Mouse (Mus musculus) embryo, embryonic 11 days (tissue): ENCODE measurements around the gene Saysd1.

Experiments
- DNase-seq: peaks from one replicate; pipeline ENCODE4 v3.0.0-alpha.2; 2015

Saysd1 gene

DNA sequence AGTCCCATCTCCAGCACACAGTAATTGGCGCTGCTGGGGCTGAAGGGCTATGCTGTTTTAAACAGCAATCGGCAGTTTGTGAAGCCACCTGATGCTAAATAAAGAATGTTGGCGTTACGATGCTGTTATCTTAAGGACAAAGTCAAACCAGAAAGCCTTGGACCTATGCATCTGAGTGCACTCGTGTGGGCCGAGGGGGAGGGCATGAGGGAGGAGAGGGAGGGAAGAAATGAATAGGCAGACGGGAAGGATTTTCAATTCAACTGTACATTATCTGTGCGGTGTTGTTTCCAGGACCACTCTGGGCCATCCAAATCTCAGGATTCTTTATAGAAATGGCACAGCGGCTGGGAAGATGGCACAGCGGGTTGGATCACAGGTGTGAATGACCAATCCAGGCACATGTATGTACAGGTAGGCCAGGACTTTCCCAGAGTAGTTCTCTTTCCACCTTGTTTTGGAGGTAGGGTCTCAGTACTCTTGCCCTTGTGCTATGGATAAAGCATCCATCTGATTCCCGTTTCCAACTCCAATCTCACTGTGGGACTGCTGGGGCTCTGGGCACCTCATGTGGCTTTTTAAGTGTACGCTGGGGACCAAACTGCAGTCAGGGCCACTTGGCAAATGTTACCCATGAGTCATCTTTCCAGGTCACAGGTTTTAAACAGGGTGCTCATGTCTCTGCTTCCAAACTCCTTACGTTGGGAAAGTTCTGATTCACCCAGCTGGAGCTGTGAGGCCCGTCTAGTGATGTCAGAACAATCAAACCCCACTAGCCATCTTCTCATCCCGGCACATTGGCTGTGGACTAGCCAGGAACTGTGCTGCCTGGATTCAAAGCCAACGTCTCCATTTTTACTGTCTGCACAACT is at the start of gene Saysd1:
TSS of gene Saysd1 (minus strand) at position 51 of the 872 bp plus-strand sequence.
- DNase-seq = no peak

DNA sequence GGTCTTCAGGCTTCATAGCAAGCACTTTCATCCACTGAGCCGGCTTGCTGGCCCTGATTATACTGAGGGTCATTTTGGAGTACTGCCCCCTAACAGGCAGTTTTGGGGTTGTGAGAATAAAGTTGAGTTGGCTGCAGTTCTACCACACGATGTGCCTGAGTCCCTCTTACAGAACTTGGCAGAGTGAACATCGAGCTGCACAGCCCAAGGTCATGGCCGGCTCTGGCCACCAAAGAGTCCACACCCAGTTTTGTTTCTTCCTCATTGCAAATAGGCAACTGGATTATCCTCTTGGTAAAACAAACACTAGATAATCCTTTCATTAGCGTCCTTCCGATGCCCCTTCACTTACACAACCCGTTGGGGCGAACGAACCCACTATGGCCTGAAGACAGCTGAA is 47.1 kb upstream of the Saysd1 start:
- DNase-seq = no peak

DNA sequence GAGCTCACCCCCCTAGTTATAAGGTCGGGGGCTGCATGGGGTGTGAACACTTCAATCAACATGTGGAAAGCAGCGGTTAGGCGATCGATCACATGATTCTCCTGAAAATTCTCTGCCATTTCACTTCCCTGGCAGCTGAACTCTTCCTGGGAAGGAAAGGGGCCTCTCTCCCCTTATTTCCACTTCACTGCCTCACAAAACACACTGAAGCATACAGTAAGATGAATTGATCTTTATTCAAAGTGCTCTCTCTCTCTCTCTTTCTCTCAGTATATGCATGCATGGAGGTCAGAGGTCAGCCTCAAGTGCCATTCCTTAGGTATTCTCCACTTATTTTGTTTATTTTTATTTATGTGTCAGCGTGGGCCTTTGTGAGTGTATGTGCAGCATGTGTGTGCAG is 45.4 kb upstream of the Saysd1 start:
- DNase-seq = no peak

DNA sequence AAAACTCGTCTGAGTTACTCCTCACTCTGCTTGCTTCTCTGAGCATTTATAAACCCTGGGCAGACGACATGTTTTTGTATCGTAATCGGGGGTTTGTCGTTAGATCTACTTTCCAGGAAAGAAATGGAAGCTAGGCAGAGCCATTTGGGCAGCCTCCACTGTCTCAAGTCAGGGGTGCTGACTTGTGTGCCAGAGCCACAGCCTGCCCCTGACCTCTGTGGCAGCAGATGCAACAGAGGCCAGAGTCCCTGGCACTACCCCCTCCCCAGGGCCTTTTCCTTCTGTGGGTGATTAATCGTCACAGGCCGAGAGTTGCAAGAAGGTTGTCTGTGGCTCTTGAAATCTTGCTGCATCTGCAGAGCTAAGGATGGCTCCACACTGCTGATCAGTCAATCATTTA is 44.3 kb upstream of the Saysd1 start:
- no peak for DNase-seq

DNA sequence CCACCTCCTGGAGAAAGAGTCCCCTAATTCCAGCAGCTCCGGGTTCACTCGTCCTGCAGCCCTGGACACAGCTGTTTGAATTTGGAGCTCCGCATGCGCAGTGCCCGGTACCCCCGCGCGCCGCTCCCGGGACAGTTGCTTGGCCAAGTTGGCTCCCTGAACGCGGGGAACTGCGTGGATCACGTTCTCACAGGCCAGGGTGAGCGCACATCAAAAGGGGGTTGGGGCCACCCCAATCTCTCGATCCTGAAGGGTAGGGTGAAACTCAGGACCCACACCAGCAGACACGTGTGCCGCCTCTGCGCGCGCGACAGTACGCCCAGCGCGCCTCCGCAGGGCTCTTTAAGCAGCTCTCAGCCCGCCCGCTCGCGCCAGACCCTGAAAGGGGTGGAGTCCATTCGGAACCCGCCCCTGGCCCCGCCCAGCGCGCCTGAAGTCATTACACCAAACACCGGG is 43.2 kb upstream of the Saysd1 start, which contains the start of gene Kcnk5:
TSS of gene Kcnk5 (minus strand) at position 344 of the 456 bp plus-strand sequence.
- peak; percentile 96 for DNase-seq

DNA sequence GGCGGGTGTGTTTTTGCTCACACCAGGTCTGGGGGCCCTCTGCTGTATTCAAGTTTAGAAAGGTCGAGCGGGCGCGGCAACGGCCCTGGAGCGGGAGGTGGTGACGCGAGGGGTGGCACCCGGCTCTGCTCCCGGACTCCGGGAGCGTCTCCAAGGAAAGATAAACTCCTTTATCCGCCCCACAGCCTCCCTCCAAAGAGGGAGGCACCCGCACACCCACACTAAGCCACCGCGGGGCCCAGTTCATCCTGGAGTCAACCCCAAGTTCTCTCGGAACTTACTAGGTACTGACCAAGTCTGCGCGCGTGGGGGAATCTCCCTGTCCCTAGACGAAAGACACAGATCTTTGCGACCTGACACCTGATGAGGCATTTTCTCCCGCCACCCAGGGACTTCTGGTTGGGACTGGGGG is 42.4 kb upstream of the Saysd1 start:
- peak; percentile 47 for DNase-seq

DNA sequence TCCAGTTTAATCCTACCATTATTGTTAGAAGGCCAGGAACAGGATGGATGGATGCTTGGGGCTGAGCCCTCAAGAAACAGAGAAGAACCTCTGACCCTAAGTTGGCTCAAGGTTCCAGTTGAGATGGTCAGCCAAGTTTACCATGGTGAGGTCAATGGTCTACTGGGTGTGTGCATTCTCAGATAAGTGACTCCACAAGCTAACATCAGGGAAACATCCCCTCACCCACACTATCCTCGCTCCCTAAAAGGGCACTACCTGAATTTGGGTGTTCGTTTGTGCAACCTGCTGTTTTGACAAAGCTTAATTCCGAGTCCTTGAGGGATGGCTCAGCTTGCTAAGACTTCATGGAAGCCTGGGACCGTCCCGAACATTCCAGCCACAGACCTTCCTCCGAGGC is 42.0 kb upstream of the Saysd1 start:
- no peak for DNase-seq

DNA sequence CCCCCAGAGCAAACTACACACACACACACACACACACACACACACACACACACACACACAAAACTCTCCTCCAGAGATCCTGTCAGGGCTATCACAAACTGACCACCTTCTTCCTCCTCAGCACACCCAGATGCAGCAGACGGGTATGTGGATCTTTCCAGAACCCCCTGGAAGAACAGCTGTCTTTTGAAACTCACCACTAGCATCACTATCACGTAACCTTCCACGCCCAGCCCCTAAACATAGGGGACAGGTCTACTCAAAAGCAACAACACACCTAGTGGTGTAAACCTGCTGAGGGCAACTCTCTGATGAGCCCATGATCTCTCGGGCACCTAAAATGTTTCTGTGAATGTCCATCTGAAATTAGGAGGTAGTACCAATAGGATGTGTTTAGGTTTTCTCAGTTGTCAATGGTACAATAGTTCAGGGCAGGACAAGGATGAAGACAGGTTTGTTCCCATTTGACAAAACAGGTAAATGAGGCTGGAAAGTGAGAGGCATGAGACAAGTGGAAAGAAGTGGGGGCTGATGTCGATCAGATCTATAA is 41.5 kb upstream of the Saysd1 start:
- DNase-seq = no peak

DNA sequence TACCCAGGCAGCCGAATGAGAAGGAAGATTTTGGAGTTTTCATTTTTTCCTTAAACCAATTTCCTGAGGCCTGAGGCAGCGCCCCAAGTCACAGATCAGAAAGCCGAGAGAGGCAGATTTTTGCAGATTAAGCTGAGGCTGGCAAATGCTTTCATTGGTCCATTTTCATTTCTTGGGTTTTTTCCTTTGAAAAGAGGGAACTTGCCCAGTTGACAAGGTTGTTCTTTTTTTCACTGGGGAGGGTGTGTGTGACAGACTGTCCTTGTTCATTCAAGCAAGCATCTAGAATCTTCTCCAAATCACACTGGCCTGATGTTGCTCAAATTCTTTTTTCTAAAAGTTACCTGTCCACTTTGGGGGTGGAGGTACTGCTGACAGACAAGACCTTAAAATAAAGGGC is 40.7 kb upstream of the Saysd1 start:
- DNase-seq = no peak

DNA sequence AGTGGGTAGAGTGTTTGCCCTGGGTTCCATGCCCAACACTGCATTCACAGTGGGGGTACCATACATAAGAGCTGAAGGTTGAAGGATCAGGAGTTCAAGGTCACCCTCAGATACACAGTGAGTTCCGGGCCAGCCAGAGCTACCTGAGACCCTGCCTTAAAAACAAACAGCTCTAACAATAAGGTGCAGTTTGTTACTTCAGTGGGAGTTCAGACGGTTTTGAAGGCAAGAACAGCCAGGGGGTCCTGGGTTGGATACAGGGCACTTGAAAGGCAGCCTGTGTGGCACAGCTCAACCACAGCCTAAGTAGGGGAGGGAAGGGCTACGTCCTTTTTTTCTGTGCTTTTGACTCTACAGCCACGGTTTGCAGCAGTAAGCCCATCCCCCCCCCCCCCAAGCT is 40.3 kb upstream of the Saysd1 start:
- no peak for DNase-seq

DNA sequence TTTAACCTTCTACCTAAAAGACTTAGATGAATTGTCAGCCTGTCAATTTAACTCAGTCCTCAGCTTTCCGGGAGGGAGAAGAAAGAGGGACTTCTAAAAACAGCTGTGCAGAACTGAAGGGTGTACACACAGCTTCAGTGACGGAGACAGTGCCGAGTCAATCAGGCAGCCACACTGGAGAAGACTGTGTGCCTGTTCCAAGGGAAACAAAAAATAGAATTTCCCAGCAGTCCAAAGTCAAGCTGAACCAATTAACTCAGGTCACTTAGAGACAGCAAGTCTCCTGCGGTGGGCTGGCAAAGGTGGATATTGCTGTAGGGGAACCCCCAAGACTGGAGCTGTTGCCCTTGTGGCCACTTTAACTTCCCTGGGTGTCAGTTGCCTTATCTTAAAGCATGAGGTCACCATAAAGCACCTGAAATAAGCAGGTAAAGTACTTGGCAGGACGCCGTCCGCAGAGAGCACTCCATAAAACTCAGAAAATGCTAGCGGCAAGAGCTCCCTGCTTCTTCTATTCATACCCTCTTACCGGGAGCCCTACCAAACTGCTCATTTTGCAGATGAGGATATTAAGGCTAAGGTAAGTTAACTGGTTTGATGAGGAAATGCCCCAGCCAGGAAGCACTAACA is 39.3 kb upstream of the Saysd1 start:
- DNase-seq = no peak

DNA sequence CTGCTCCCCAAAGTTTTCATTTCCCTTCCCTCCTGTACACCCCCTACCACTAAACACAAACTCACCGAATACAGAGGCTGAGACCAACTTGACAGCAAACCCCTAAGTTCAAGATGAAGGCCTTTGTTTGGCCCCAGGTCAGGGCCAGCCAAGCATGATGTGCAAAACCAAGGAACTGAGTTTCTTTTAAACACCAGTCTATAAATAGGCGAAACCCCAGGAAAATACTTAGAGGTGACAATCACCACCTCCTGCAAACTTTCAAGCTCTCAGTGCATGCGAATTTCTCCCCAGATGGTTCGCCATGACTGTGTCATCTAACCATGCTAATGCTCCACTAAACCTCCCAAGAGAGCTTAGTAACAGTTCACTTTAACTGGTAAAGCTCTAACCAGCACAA is 37.4 kb upstream of the Saysd1 start:
- no peak for DNase-seq

DNA sequence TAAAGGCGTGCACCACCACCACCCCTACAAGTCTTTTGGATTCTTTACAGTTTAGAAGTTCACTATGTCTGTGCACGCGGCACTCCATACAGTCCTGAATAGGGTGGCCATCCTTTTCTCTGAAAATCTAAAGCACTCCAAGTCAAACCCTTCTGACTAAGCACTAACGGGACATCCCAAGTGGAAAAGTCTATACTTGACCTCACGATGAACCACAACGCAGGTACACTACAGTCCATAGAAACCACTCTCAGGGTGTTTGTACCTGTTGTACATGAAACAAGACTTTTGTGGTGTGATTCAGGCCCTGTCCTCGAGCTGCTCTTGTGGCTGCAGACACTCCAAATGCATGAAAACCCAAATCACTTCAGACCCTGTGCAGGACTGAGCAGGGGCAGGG is 36.8 kb upstream of the Saysd1 start:
- no peak for DNase-seq

DNA sequence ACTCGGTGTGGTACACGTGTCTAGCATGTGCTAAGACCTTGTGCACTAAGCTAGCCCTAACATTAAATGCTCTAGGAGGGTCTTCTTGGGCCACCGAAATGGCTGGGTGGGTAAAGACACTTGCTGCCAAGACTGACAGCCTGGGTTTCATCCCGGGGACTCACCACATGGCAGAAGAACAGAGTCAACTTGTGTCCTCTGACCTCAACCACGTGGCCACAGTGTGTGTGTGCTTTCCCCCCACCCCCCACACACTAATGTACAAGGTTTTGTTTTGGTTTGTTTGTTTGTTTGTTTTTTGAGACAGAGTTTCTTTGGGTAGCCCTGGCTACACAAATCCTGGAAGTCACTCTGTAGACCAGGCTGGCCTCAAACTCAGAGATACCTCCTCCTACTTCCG is 36.4 kb upstream of the Saysd1 start:
- DNase-seq = no peak

DNA sequence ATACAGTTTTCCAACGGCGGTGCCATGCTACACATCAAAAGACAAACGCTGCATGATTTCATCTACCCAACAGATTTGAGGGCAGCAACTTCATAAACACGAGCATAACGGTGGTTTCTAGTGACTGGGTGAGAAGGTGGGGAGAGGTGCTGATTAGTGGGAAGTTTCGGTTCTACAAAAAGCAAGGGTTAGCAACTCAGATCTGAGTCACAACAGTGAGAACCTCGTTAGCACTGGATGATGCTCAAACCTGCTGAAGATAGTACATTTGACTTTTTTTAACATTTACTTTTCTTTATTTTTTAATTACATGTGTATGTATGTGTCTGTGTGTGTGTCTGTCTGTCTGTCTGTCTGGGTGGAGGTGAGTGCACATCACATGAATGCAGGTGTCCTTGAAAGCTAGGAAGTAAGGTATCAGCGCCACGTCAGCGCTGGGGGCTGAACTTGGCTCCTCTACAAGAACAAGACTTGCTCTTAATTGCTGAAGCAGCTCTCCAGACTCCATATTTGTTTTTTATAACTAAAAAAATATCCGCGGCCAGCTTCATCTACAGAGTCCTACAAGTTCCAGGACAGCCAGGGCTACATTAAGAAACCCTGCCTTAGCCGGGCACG is 35.6 kb upstream of the Saysd1 start:
- no peak for DNase-seq

DNA sequence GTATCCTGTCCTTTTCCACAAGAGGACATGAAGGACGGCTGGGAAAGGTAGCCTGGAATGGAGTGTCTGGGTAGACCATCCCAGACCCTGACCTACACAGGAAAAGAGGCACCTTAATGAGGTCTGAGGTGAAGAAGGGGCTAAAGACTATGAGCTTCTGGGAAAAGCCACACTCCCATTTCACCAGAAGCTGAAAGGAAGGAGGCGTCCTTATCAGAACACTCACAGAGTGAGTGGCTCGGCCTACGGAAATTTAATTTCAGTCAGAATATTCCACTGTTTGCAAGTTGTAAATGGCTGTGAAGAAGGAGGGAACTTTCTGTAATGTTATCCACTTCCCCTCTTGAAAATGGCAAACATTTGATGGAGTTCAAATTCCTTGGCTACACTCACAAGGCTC is 34.6 kb upstream of the Saysd1 start:
- DNase-seq = no peak

DNA sequence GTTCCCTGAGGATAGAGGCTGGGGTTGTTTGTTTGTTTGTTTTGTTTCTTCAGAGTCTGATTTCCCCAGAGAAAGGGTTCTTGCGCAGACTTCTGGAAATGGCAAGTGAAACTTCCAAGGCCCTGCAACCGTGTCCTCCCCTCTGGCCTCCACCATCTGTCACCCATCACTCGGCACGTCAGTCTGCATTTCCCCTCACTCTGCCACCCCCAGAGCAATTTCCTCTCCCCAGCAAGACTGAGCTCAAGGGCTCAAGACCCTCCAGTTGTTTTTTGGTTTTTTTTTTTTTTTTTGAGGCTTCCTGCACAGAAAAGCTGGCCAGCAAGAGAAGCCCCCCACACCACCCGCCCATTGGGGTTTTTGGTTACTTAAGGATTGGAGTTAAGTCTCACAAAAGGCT is 34.2 kb upstream of the Saysd1 start:
- no peak for DNase-seq

DNA sequence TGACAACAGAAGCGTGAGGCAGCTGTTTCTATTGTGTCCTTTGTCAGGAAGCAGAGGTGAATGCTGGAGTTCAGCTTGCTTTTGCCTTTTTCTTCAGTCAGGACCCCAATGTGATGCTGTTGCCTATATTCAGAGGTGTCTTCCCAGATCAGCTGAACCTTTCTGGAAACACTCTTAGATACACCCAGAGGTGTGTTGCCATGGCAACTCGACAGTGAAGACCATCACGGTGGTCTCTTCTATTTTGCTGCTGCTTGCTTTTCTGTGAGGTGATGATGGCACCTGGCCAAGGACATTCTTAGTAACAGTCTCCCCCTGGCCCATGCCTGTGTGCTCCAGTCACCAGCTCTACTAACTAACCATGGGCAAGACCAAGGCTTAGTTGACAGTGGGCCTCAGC is 33.5 kb upstream of the Saysd1 start:
- DNase-seq = no peak

DNA sequence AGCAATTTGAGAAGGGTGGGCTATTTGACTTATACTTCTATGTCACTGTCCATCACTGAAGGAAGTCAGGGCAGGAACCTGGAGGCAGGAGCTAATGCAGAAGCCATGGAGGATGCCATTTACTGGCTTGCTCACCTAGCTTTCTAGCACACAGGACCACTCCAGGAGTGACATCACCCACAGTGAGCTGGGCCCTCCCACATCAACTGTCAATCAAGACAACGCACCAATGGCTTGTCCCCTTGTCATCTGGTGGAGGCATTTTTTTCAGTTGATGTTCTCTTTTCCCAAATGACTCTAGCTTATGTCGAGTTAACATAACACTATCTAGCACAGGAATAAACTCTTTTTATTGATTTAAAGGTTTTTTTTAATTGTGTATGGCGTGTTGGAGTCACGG is 30.9 kb upstream of the Saysd1 start:
- DNase-seq = no peak

DNA sequence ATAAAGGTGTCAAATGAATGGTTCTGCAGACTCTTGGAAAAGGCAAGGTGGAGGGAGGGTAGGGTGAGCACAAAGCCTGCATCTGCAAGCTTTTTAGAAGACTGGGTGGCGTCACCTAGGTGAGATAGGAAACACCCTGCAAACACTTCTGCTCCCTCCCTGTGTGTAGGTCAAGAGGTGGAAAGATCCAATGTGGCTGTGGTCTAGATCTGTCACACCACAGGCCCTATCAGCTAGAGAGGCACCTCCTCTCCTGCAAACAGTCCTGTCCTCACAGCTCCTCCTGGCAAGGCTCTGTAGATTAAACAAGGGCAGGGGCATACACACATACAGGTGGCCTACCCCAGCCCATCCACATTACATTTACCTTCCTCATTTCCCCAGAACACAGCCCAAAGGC is 30.1 kb upstream of the Saysd1 start:
- no peak for DNase-seq

DNA sequence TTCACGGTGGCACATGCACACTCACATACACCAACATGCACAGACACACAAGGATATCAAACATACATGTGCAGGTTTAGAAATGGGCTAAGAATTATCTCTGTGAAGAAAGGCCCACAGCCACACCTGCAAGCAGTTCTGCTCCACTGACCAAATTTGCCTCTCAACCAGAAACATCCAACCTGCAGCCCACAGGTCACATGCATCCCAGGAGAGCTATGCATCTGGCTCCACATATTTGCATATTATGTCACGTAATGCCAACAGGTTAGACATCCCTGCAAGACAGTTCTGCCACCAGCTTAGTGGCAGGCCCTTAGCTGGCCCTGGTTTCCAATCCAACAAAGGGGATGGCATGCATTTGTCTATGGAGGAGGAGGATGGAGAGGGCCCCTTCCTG is 29.7 kb upstream of the Saysd1 start:
- DNase-seq = no peak

DNA sequence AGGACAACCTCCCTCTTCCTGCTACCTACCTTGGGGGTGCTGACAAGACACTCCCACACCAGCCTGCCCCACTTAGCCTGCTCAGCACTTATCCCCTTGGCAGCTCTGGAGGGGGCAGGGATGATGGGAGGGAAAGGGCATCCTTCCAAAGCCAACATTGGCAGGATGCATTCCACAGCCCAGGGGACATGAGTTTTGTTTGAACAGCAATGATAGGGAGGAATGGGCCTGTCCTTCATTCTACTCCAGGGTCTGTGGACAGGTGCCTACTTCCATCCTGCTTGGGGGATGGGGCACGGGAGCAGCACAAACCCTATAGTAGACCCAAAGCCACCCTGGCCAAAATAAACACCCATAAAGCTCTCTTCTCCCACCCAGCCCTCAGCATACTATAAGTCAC is 27.1 kb upstream of the Saysd1 start:
- DNase-seq = no peak

DNA sequence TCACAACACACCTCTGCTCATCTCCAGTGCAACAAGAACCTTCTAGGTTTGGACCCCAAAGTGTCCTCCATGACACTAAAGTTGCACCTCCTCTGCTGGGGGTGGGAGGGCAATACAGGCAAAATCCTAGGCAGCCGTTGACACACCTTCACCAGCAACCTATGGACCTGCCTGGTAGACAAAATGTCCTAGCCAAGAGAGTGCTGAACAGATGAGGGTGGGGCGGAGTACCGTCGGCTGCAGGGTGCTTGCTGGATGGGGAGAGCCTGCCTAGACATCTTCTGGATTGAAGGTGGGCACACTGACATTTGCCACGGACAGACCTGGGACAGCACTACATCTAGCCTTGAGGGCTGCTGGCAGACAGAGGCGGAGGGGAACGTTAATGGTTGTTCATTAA is 26.1 kb upstream of the Saysd1 start:
- no peak for DNase-seq

DNA sequence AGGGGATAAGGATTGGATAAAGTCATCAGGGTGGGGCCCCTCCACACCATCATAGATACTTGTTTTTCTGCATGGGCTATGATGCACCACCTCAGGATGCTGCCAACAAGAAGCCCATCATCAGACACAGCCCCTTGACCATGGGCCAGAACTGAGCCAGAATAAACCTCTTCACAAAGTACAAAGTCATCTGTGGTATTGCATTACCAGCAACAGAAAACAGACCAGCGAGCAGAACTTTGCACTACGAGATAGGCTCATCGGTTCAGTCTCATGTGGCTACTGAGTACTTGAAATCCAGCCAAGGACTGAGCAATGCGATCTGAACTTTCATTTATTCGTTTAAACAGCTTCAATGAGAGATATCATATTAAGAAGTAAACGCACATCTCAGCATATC is 24.4 kb upstream of the Saysd1 start:
- DNase-seq = no peak
